Mouse (Mus musculus): Measurements from ENCODE around the gene Zfp827. TPM values are rescaled to one million over a fixed set of nuclear protein-coding genes. Genes with fewer than 3 reads are reported as not detected.

Gene Zfp827
- polyA plus RNA-seq, 1 experiment from 2014 or later, result 7.4 TPM

- 78% methylated on average over 3 of the region's 3 CpGs for WGBS
- Histone ChIP-seq H3K9ac (no peak overlapping the region), H3K4me2 (no peak overlapping the region), H3K36me3 (peaks cover 77% of the 10 kb centered on the region), H3K27ac (replicated peaks) (0 out of 2 replicates have a peak overlapping the region, but pooled peaks have one; percentile 5), H3K4me3 (no peak overlapping the region), H3K9me3 (no peaks in the 10 kb centered on the region), H3K4me1 (0 out of 2 replicates have a peak, but pooled peaks cover 7% of the 10 kb centered on the region), H3K27me3 (replicated peaks) (no peaks in the 10 kb centered on the region)
- no peak for ATAC-seq (ENCODE audit: extremely low read depth, insufficient number of reproducible peaks, low FRiP score, low TSS enrichment)
Measured at GRCm38 (mm10) chr8:79067812-79068630, 39.8 kb downstream of the Zfp827 start.

- WGBS, result 78% methylated on average over 3 of the region's 3 CpGs
- Histone ChIP-seq H3K4me3 (no peak overlapping the region), H3K27ac (replicated peaks) (no peak overlapping the region), H3K36me3 (peaks cover 88% of the 10 kb centered on the region), H3K9ac (no peak overlapping the region), H3K27me3 (replicated peaks) (no peaks in the 10 kb centered on the region), H3K9me3 (no peaks in the 10 kb centered on the region), H3K4me2 (no peak overlapping the region), H3K4me1 (0 out of 2 replicates have a peak, but pooled peaks cover 3% of the 10 kb centered on the region)
- no peak for ATAC-seq (ENCODE audit: extremely low read depth, insufficient number of reproducible peaks, low FRiP score, low TSS enrichment)
Measured at GRCm38 (mm10) chr8:79073311-79073710, 45.1 kb downstream of the Zfp827 start.

- WGBS, result 91% methylated on average over 9 of the region's 9 CpGs
- no peaks in the 10 kb centered on the region for H3K9me3 ChIP-seq
- no peak overlapping the region for H3K4me2 ChIP-seq
- H3K9ac ChIP-seq, result no peak overlapping the region
- H3K36me3 ChIP-seq, result peaks cover 85% of the 10 kb centered on the region
- no peak overlapping the region for H3K4me3 ChIP-seq
- ATAC-seq (ENCODE audit: extremely low read depth, insufficient number of reproducible peaks, low FRiP score, low TSS enrichment), result no peak
- H3K27ac ChIP-seq (replicated peaks), result no peak overlapping the region
- no peaks in the 10 kb centered on the region for H3K27me3 ChIP-seq (replicated peaks)
- H3K4me1 ChIP-seq, result peaks cover 13% of the 10 kb centered on the region
Measured at GRCm38 (mm10) chr8:79074986-79075385, 46.7 kb downstream of the Zfp827 start.

- H3K4me3 ChIP-seq, result no peak overlapping the region
- no peaks in the 10 kb centered on the region for H3K9me3 ChIP-seq
- no peak overlapping the region for H3K9ac ChIP-seq
- H3K36me3 ChIP-seq, result peaks cover 70% of the 10 kb centered on the region
- no peak overlapping the region for H3K27ac ChIP-seq (replicated peaks)
- no peak for ATAC-seq (ENCODE audit: extremely low read depth, insufficient number of reproducible peaks, low FRiP score, low TSS enrichment)
- H3K4me2 ChIP-seq, result no peak overlapping the region
- H3K27me3 ChIP-seq (replicated peaks), result no peaks in the 10 kb centered on the region
- H3K4me1 ChIP-seq, result peaks cover 35% of the 10 kb centered on the region
- WGBS, result 77% methylated on average over 5 of the region's 5 CpGs
Measured at GRCm38 (mm10) chr8:79077256-79077655, 49.0 kb downstream of the Zfp827 start.

GRCm38 (mm10) chr8:79078556-79079195 is 50.4 kb downstream of the Zfp827 start:
- Histone ChIP-seq H3K4me1 (peaks cover 49% of the 10 kb centered on the region), H3K27ac (replicated peaks) (no peak overlapping the region), H3K36me3 (peaks cover 60% of the 10 kb centered on the region), H3K4me2 (no peak overlapping the region), H3K4me3 (no peak overlapping the region), H3K9ac (no peak overlapping the region), H3K27me3 (replicated peaks) (no peaks in the 10 kb centered on the region), H3K9me3 (no peaks in the 10 kb centered on the region)
- ATAC-seq (ENCODE audit: extremely low read depth, insufficient number of reproducible peaks, low FRiP score, low TSS enrichment), result no peak
- WGBS, result 52% methylated on average over 11 of the region's 11 CpGs

- H3K27me3 ChIP-seq (replicated peaks), result no peaks in the 10 kb centered on the region
- no peak overlapping the region for H3K27ac ChIP-seq (replicated peaks)
- H3K4me2 ChIP-seq, result no peak overlapping the region
- WGBS, result 75% methylated on average over 3 of the region's 3 CpGs
- no peak overlapping the region for H3K4me3 ChIP-seq
- H3K9me3 ChIP-seq, result no peaks in the 10 kb centered on the region
- ATAC-seq (ENCODE audit: extremely low read depth, insufficient number of reproducible peaks, low FRiP score, low TSS enrichment), result no peak
- peaks cover 59% of the 10 kb centered on the region for H3K36me3 ChIP-seq
- no peak overlapping the region for H3K9ac ChIP-seq
- H3K4me1 ChIP-seq, result peaks cover 53% of the 10 kb centered on the region
Measured at GRCm38 (mm10) chr8:79079196-79079561, 50.9 kb downstream of the Zfp827 start.

- H3K4me1 ChIP-seq, result peaks cover 56% of the 10 kb centered on the region
- no peak for ATAC-seq (ENCODE audit: extremely low read depth, insufficient number of reproducible peaks, low FRiP score, low TSS enrichment)
- no peak overlapping the region for H3K9ac ChIP-seq
- H3K36me3 ChIP-seq, result peaks cover 50% of the 10 kb centered on the region
- 36% methylated on average over 6 of the region's 6 CpGs for WGBS
- H3K27me3 ChIP-seq (replicated peaks), result no peaks in the 10 kb centered on the region
- no peak overlapping the region for H3K4me3 ChIP-seq
- no peak overlapping the region for H3K4me2 ChIP-seq
- H3K9me3 ChIP-seq, result no peaks in the 10 kb centered on the region
- 0 out of 2 replicates have a peak overlapping the region, but pooled peaks have one; percentile 24 for H3K27ac ChIP-seq (replicated peaks)
Measured at GRCm38 (mm10) chr8:79080096-79080739, 52.0 kb downstream of the Zfp827 start.

- 65% methylated on average over 4 of the region's 4 CpGs for WGBS
- ATAC-seq (ENCODE audit: extremely low read depth, insufficient number of reproducible peaks, low FRiP score, low TSS enrichment), result no peak
- peaks cover 61% of the 10 kb centered on the region for H3K4me1 ChIP-seq
Measured at GRCm38 (mm10) chr8:79081333-79081732, 53.1 kb downstream of the Zfp827 start.

GRCm38 (mm10) chr8:79081955-79082354 is 53.7 kb downstream of the Zfp827 start:
- Histone ChIP-seq H3K9me3 (no peaks in the 10 kb centered on the region), H3K4me2 (no peak overlapping the region), H3K27ac (replicated peaks) (peak overlapping the region; percentile 20; the same call in 1 of the 2 replicates), H3K4me1 (peaks cover 62% of the 10 kb centered on the region), H3K36me3 (peaks cover 48% of the 10 kb centered on the region), H3K4me3 (no peak overlapping the region), H3K9ac (peak overlapping the region; percentile 28; the same call in 1 of the 2 replicates), H3K27me3 (replicated peaks) (no peaks in the 10 kb centered on the region)
- WGBS, result 63% methylated on average over 10 of the region's 10 CpGs
- no peak for ATAC-seq (ENCODE audit: extremely low read depth, insufficient number of reproducible peaks, low FRiP score, low TSS enrichment)

More at GRCm38 (mm10) chr8:79081333-79081732, 53.1 kb downstream of the Zfp827 start:
- peaks cover 46% of the 10 kb centered on the region for H3K36me3 ChIP-seq
- H3K27ac ChIP-seq (replicated peaks), result 0 out of 2 replicates have a peak overlapping the region, but pooled peaks have one; percentile 20
- H3K27me3 ChIP-seq (replicated peaks), result no peaks in the 10 kb centered on the region
- H3K9me3 ChIP-seq, result no peaks in the 10 kb centered on the region
- no peak overlapping the region for H3K4me3 ChIP-seq
- H3K4me2 ChIP-seq, result no peak overlapping the region
- H3K9ac ChIP-seq, result no peak overlapping the region

GRCm38 (mm10) chr8:79083461-79084358 is 55.5 kb downstream of the Zfp827 start:
- H3K9me3 ChIP-seq, result no peaks in the 10 kb centered on the region
- ATAC-seq (ENCODE audit: extremely low read depth, insufficient number of reproducible peaks, low FRiP score, low TSS enrichment), result no peak
- H3K27me3 ChIP-seq (replicated peaks), result no peaks in the 10 kb centered on the region
- H3K4me2 ChIP-seq, result no peak overlapping the region
- H3K4me1 ChIP-seq, result peaks cover 62% of the 10 kb centered on the region
- H3K4me3 ChIP-seq, result no peak overlapping the region
- WGBS, result 64% methylated on average over 18 of the region's 18 CpGs
- peaks cover 49% of the 10 kb centered on the region for H3K36me3 ChIP-seq
- peak overlapping the region; percentile 40 for H3K27ac ChIP-seq (replicated peaks)
- peak overlapping the region; percentile 37; the same call in 1 of the 2 replicates for H3K9ac ChIP-seq
